Mouse (Mus musculus): ENCODE measurements around the gene Dusp22.

DNA sequence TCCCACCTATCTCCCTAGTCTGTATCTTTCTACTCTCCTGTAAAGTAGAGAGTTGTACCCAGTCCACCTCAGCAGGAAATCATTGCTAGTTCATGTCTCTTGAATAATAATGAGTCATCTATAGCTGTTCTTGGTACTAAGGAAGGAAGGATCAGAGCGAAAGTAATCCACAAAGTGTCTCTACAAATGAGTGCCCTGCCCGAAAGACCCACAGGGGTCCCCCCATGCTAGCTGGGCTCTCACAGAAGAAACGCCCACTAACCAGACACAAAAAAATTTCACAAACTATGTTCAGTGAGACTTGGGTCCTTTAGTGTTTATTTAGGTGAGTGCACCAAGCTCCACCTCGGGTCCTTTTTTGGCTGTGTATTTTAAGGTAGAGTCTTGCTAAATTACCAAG lies 94.3 kb downstream of the Dusp22 start:
- no peak for TF ChIP-seq CTCF (IDR thresholded peaks at IDR 0.05; ENCODE audit: low read depth, low read length)
- TF ChIP-seq POLR2A (IDR thresholded peaks at IDR 0.05; ENCODE audit: extremely low read depth, insufficient read depth, low read length) = no peak
